ENCODE assay signal across 8 mouse cellular contexts in genomic region chr12:52637506-52638249, GRCm38 (mm10).
DNase-seq lines count a peak whose midpoint lies in the region; ATAC-seq and TF ChIP-seq lines count a peak whose summit lies in the region.

No protein-coding gene starts in this region.

- H3K36me3 ChIP-seq in embryonic facial prominence, embryonic 10.5 days (replicated peaks): no peaks in the 10 kb centered on the region
- H3K36me3 ChIP-seq in kidney, adult 2 months (ENCODE audit: control insufficient read depth, insufficient read depth, low read length): no peaks in the 10 kb centered on the region

- peak; percentile 53 for TF ChIP-seq CTCF in kidney, adult 2 months (conservative IDR thresholded peaks at IDR 0.05; ENCODE audit: insufficient read depth, insufficient read length, low read depth, low read length)

- H3K27me3 ChIP-seq in embryonic facial prominence, embryonic 10.5 days (replicated peaks; ENCODE audit: low read depth, poor library complexity, severe bottlenecking): no peaks in the 10 kb centered on the region
- no peaks in the 10 kb centered on the region for H3K27me3 ChIP-seq in kidney, adult 2 months (replicated peaks; ENCODE audit: control insufficient read depth, insufficient read depth, low read length)

- no peak overlapping the region for H3K4me3 ChIP-seq in embryonic facial prominence, embryonic 10.5 days
- no peak overlapping the region for H3K4me3 ChIP-seq in kidney, adult 2 months (ENCODE audit: insufficient read depth, low read depth, low read length)

- intact Hi-C loops in left cerebral cortex, postnatal 4 days (cut with DNase I): loop anchor here (5.0 to 10.0 kb wide), 2 partner anchors 600 to 623 kb away; no protein-coding TSS in a partner anchor

- 66% methylated on average over 14 of the region's 14 CpGs for WGBS in embryonic facial prominence, embryonic 10.5 days
- 54% methylated on average over 14 of the region's 14 CpGs for WGBS in kidney, adult 2 months

- DNase-seq in adrenal gland, adult 18-20 months (ENCODE audit: low spot score in 2 of 2): peak; percentile 35 to 45
- peak; percentile 42 for DNase-seq in embryonic facial prominence, embryonic 10.5 days (ENCODE audit: low spot score)
- DNase-seq in kidney, adult 2 months: peak; percentile 56
- peak; percentile 68 for DNase-seq in left cerebral cortex, postnatal 4 days
- DNase-seq in naive thymus-derived CD4-positive, alpha-beta T cell, adult 2 months (ENCODE audit: low read depth): peak; percentile 68
- peak; percentile 53 for DNase-seq in thymus, postnatal 0 days (ENCODE audit: low spot score)

- no peaks in the 10 kb centered on the region for H3K9me3 ChIP-seq in embryonic facial prominence, embryonic 10.5 days

- TF ChIP-seq POLR2A in kidney, adult 2 months (IDR thresholded peaks at IDR 0.05; ENCODE audit: low read depth, low read length): no peak

- ATAC-seq in CD4-positive, CD25-positive, alpha-beta regulatory T cell, adult 4 months: peak; percentile 56
- ATAC-seq in granulocyte monocyte progenitor cell, adult 5-6 weeks (replicated peaks; ENCODE audit: poor library complexity, severe bottlenecking): peak; percentile 86

- no peak overlapping the region for H3K27ac ChIP-seq in embryonic facial prominence, embryonic 10.5 days (replicated peaks)
- no peak overlapping the region for H3K27ac ChIP-seq in kidney, adult 2 months (ENCODE audit: insufficient read depth, low read depth, low read length)

- peaks cover 11% of the 10 kb centered on the region for H3K4me1 ChIP-seq in embryonic facial prominence, embryonic 10.5 days
- no peaks in the 10 kb centered on the region; the same call in 1 of the 2 replicates for H3K4me1 ChIP-seq in kidney, adult 2 months (ENCODE audit: control insufficient read depth, insufficient read depth, low read length)
